ENCODE assay signal across 8 mouse cellular contexts in the genomic region with DNA sequence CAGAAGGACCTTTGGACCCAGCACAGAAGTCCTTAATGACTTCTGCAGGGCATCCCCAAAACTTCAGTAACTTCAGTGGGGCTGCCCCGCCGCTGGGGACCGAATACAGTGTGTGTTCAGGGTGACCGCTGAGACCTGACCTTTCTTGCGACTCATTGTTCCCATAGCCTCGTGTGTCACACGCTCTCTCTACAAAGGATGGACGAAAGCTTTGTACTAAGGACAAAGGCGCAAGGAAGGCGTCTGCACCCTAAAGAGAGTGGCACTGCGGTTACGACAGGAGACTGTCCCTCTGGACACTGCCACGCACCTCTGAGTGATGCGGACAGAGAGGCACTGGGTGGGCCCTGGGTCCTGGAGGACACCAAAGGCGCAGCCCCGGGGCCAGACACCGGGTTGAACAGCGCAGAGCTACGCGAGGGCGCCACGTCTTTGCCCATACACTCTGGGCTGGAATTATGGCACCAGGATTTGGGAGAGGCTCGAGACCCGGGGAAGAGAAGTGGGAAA. TPM values are rescaled to one million over a fixed set of nuclear protein-coding genes. Genes with fewer than 3 reads are reported as not detected.
A peak's percentile ranks its signal among the peaks of the same experiment; 100 is the strongest.
DNase-seq lines count a peak whose midpoint lies in the region; ATAC-seq and TF ChIP-seq lines count a peak whose summit lies in the region.

No protein-coding gene starts in this region.

- H3K9me3 ChIP-seq in forebrain, embryonic 16.5 days (ENCODE audit: control insufficient read depth, low read length) = no peaks in the 10 kb centered on the region
- no peaks in the 10 kb centered on the region for H3K9me3 ChIP-seq in neural tube, embryonic 12.5 days

- no peaks in the 10 kb centered on the region; the same call in 1 of the 2 replicates for H3K27me3 ChIP-seq in forebrain, embryonic 16.5 days (replicated peaks; ENCODE audit: control insufficient read depth, insufficient read depth, low read length)
- peaks cover 13% of the 10 kb centered on the region for H3K27me3 ChIP-seq in neural tube, embryonic 12.5 days (replicated peaks)

- no peak; the same call in 1 of the 2 replicates for ATAC-seq in forebrain, embryonic 16.5 days
- peak; percentile 29 for ATAC-seq in neural tube, embryonic 12.5 days (ENCODE audit: low FRiP score, low read depth)
- no peak for ATAC-seq in granulocyte monocyte progenitor cell, adult 5-6 weeks (replicated peaks; ENCODE audit: poor library complexity, severe bottlenecking)

- 1% methylated on average over 24 of the region's 24 CpGs for WGBS in forebrain, embryonic 16.5 days
- WGBS in neural tube, embryonic 12.5 days = under 1% methylated on average over 24 of the region's 24 CpGs

- peak overlapping the region; percentile 96 for H3K4me2 ChIP-seq in forebrain, embryonic 16.5 days (ENCODE audit: low read length)
- peak overlapping the region; percentile 62 for H3K4me2 ChIP-seq in neural tube, embryonic 12.5 days (replicated peaks)

- peak overlapping the region; percentile 76 for H3K9ac ChIP-seq in forebrain, embryonic 16.5 days (replicated peaks; ENCODE audit: low read depth, low read length)
- peak overlapping the region; percentile 65 for H3K9ac ChIP-seq in neural tube, embryonic 12.5 days

- no peak for TF ChIP-seq CTCF in layer of hippocampus, adult 2 months (conservative IDR thresholded peaks at IDR 0.05)

- 0 out of 2 replicates have a peak, but pooled peaks cover 5% of the 10 kb centered on the region for H3K36me3 ChIP-seq in forebrain, embryonic 16.5 days (ENCODE audit: control insufficient read depth, insufficient read depth)
- H3K36me3 ChIP-seq in neural tube, embryonic 12.5 days = peaks cover 9% of the 10 kb centered on the region

- DNase-seq in layer of hippocampus, adult 2 months (ENCODE audit: low spot score in 2 of 2) = no peak
- no peak for DNase-seq in layer of hippocampus, postnatal 10 days (ENCODE audit: low spot score in 2 of 2)
- DNase-seq in adrenal gland, postnatal 14 days = peak; percentile 39
- DNase-seq in kidney, postnatal 14 days = peak; percentile 40
- no peak for DNase-seq in yolk sac, embryonic 10.5 days (ENCODE audit: low spot score)

- peaks cover 55% of the 10 kb centered on the region for H3K4me1 ChIP-seq in forebrain, embryonic 16.5 days (replicated peaks; ENCODE audit: control insufficient read depth, insufficient read depth, low read length)
- H3K4me1 ChIP-seq in neural tube, embryonic 12.5 days = peaks cover 64% of the 10 kb centered on the region

- peak overlapping the region; percentile 97 for H3K27ac ChIP-seq in layer of hippocampus, adult 2 months
- H3K27ac ChIP-seq in forebrain, embryonic 16.5 days (ENCODE audit: low read length) = peak overlapping the region; percentile 96
- H3K27ac ChIP-seq in neural tube, embryonic 12.5 days = peak overlapping the region; percentile 89

- H3K4me3 ChIP-seq in layer of hippocampus, adult 2 months = peak overlapping the region; percentile 77
- H3K4me3 ChIP-seq in forebrain, embryonic 16.5 days (replicated peaks; ENCODE audit: low read length) = peak overlapping the region; percentile 59
- H3K4me3 ChIP-seq in neural tube, embryonic 12.5 days = peak overlapping the region; percentile 50

RNA-seq across cellular contexts. Expression of gene Kcnn1, which starts 1.7 kb away (rescaled TPM):
- 10 to 100 TPM; 17.4 to 18.3 TPM for total RNA-seq in layer of hippocampus, adult 2 months (2021)
- 10 to 100 TPM; 25.3 to 28.3 TPM for total RNA-seq in layer of hippocampus, postnatal 10 days (2021)
- 2.9 and 3.8 TPM in 2 replicates for total RNA-seq in adrenal gland, postnatal 14 days (2021)
- polyA plus RNA-seq in forebrain, embryonic 16.5 days (2015; fragmentation: Nextera tagmentation; extraction: Ambion mirVana) = 11.2 and 13.4 TPM in 2 replicates
- polyA plus RNA-seq in neural tube, embryonic 12.5 days (2016; fragmentation: Nextera tagmentation; extraction: Ambion mirVana) = 24.8 and 26.4 TPM in 2 replicates
- total RNA-seq in granulocyte monocyte progenitor cell, adult 5-6 weeks (2014; fragmentation: Nextera tagmentation) = 0.30 and 0.49 TPM in 2 replicates
- total RNA-seq in granulocyte monocyte progenitor cell, adult 5-6 weeks (2017) = 0.90 and 3.5 TPM in 2 replicates

RNA-seq across cellular contexts. Expression of gene Ccdc124, which starts 9.0 kb away (rescaled TPM):
- 10 to 100 TPM; 82.2 to 88.9 TPM for total RNA-seq in layer of hippocampus, adult 2 months (2021)
- 100 to 1,000 TPM in 1 of 2 experiments, 10 to 100 TPM in 1; 97.6 to 108 TPM for total RNA-seq in layer of hippocampus, postnatal 10 days (2021)
- total RNA-seq in adrenal gland, postnatal 14 days (2021) = 52.2 and 52.9 TPM in 2 replicates
- 152 and 167 TPM in 2 replicates for polyA plus RNA-seq in forebrain, embryonic 16.5 days (2015; fragmentation: Nextera tagmentation; extraction: Ambion mirVana)
- 142 and 145 TPM in 2 replicates for polyA plus RNA-seq in neural tube, embryonic 12.5 days (2016; fragmentation: Nextera tagmentation; extraction: Ambion mirVana)
- total RNA-seq in granulocyte monocyte progenitor cell, adult 5-6 weeks (2014; fragmentation: Nextera tagmentation) = 19.4 and 22.3 TPM in 2 replicates
- 35.9 and 38.9 TPM in 2 replicates for total RNA-seq in granulocyte monocyte progenitor cell, adult 5-6 weeks (2017)

RNA-seq across cellular contexts. Expression of gene Arrdc2, which starts 25.2 kb away (rescaled TPM):
- 10 to 100 TPM; 13.8 to 20.9 TPM for total RNA-seq in layer of hippocampus, adult 2 months (2021)
- total RNA-seq in layer of hippocampus, postnatal 10 days (2021) = 10 to 100 TPM; 15.7 to 18.1 TPM
- 12.5 and 15.8 TPM in 2 replicates for total RNA-seq in adrenal gland, postnatal 14 days (2021)
- 7.4 and 8.3 TPM in 2 replicates for polyA plus RNA-seq in forebrain, embryonic 16.5 days (2015; fragmentation: Nextera tagmentation; extraction: Ambion mirVana)
- polyA plus RNA-seq in neural tube, embryonic 12.5 days (2016; fragmentation: Nextera tagmentation; extraction: Ambion mirVana) = 9.7 and 10.2 TPM in 2 replicates
- 5.0 and 16.1 TPM in 2 replicates for total RNA-seq in granulocyte monocyte progenitor cell, adult 5-6 weeks (2014; fragmentation: Nextera tagmentation)
- total RNA-seq in granulocyte monocyte progenitor cell, adult 5-6 weeks (2017) = 4.7 and 8.7 TPM in 2 replicates

RNA-seq across cellular contexts. Expression of gene Slc5a5, which starts 27.8 kb away (rescaled TPM):
- total RNA-seq in layer of hippocampus, adult 2 months (2021) = 1 to 10 TPM; 5.9 to 8.0 TPM
- total RNA-seq in layer of hippocampus, postnatal 10 days (2021) = 1 to 10 TPM; 5.2 to 6.9 TPM
- total RNA-seq in adrenal gland, postnatal 14 days (2021) = 0.30 TPM in 1 of 2 replicates, not detected in the other
- 1.6 and 1.9 TPM in 2 replicates for polyA plus RNA-seq in forebrain, embryonic 16.5 days (2015; fragmentation: Nextera tagmentation; extraction: Ambion mirVana)
- polyA plus RNA-seq in neural tube, embryonic 12.5 days (2016; fragmentation: Nextera tagmentation; extraction: Ambion mirVana) = 0.91 and 1.5 TPM in 2 replicates
- total RNA-seq in granulocyte monocyte progenitor cell, adult 5-6 weeks (2014; fragmentation: Nextera tagmentation) = not detected in 2 replicates
- total RNA-seq in granulocyte monocyte progenitor cell, adult 5-6 weeks (2017) = 0.15 TPM in 1 of 2 replicates, not detected in the other

RNA-seq across cellular contexts. Expression of gene Rpl18a, which starts 32.4 kb away (rescaled TPM):
- total RNA-seq in layer of hippocampus, adult 2 months (2021) = 100 to 1,000 TPM; 698 to 704 TPM
- 100 to 1,000 TPM; 832 to 857 TPM for total RNA-seq in layer of hippocampus, postnatal 10 days (2021)
- 1,399 and 1,708 TPM in 2 replicates for total RNA-seq in adrenal gland, postnatal 14 days (2021)
- 2,480 and 2,641 TPM in 2 replicates for polyA plus RNA-seq in forebrain, embryonic 16.5 days (2015; fragmentation: Nextera tagmentation; extraction: Ambion mirVana)
- polyA plus RNA-seq in neural tube, embryonic 12.5 days (2016; fragmentation: Nextera tagmentation; extraction: Ambion mirVana) = 2,364 and 2,595 TPM in 2 replicates
- total RNA-seq in granulocyte monocyte progenitor cell, adult 5-6 weeks (2014; fragmentation: Nextera tagmentation) = 5,658 and 6,549 TPM in 2 replicates
- total RNA-seq in granulocyte monocyte progenitor cell, adult 5-6 weeks (2017) = 2,742 and 3,425 TPM in 2 replicates

Comparison
In these comparisons a context has a peak if more than half of its experiments do, and no peak if none do; other contexts are left out.
1. DNase-seq: peak in adrenal gland, postnatal 14 days (single experiment) and kidney, postnatal 14 days (single experiment); none in layer of hippocampus, adult 2 months (0 of 2), layer of hippocampus, postnatal 10 days (0 of 2) and yolk sac, embryonic 10.5 days (single experiment).
2. Peak in every context shown above with its lines, with median percentiles within 50 percentile points of each other: H3K27ac ChIP-seq and H3K4me3 ChIP-seq.